Mouse (Mus musculus) stomach, embryonic 16.5 days (tissue): ENCODE measurements at regions not wholly inside any gene's neighbourhood (a gene's known extent, or its start where the extent isn't known, plus 50 kb on each side); places are given as distances from the start of the nearest gene placed in this dataset.

Experiments used
- ATAC-seq: fragments of 200-750 bp; cut with Nextera tagmentation; 2 replicates; pipeline ENCODE4 v1.8.0; 2017; ENCODE audit warnings: moderate number of reproducible peaks, moderate TSS enrichment; ENCODE audit not compliant: insufficient read depth, low FRiP score
- H3K27ac ChIP-seq: fragments of 300-500 bp; sonication (generic); 2 replicates; pipeline ENCODE4 v1.5.1; 2014; ENCODE audit warnings: low read length
- H3K27me3 ChIP-seq: fragments of 300-500 bp; sonication (generic); 2 replicates; pipeline ENCODE4 v1.6.1; 2014; ENCODE audit warnings: low read length, control low read depth, mixed read lengths; ENCODE audit not compliant: control insufficient read depth, insufficient read depth
- H3K36me3 ChIP-seq: fragments of 300-500 bp; sonication (generic); 2 replicates; pipeline ENCODE4 v1.6.1; 2014; ENCODE audit warnings: low read length; ENCODE audit not compliant: control insufficient read depth, insufficient read depth
- H3K4me1 ChIP-seq: fragments of 300-500 bp; sonication (generic); 2 replicates; pipeline ENCODE4 v1.6.1; 2014; ENCODE audit warnings: low read length, control low read depth, mixed read lengths; ENCODE audit not compliant: control insufficient read depth, insufficient read depth
- H3K4me2 ChIP-seq: fragments of 300-500 bp; sonication (generic); 2 replicates; pipeline ENCODE4 v1.6.1; 2014; ENCODE audit warnings: low read depth, low read length, mixed read lengths
- H3K4me3 ChIP-seq: fragments of 300-500 bp; sonication (generic); replicated peaks from 2 replicates; pipeline ENCODE4 v1.5.1; 2014; ENCODE audit warnings: mild to moderate bottlenecking, low read length
- H3K9ac ChIP-seq: fragments of 300-500 bp; sonication (generic); 2 replicates; pipeline ENCODE4 v1.6.1; 2014; ENCODE audit warnings: low read length
- H3K9me3 ChIP-seq: fragments of 300-500 bp; sonication (generic); replicated peaks from 2 replicates; pipeline ENCODE4 v1.6.1; 2016; ENCODE audit warnings: low read length, control low read depth; ENCODE audit not compliant: control insufficient read depth
- WGBS: fragments of 180-500 bp; shearing (Covaris S2); extraction: QIAGEN DNeasy Blood & Tissue Kit; methylation state at CpG from one replicate; pipeline ENCODE4 v1.1.7; 2014; 5-methylcytosine and 5-hydroxymethylcytosine counted together

- no peak overlapping the region for H3K4me3 ChIP-seq
- WGBS = 95% methylated on average over 7 of the region's 7 CpGs
- H3K4me2 ChIP-seq = no peak overlapping the region
- H3K27me3 ChIP-seq = no peaks in the 10 kb centered on the region
- H3K9ac ChIP-seq = no peak overlapping the region
- H3K27ac ChIP-seq = no peak overlapping the region
- no peaks in the 10 kb centered on the region for H3K36me3 ChIP-seq
- no peaks in the 10 kb centered on the region for H3K9me3 ChIP-seq
- no peak for ATAC-seq
- H3K4me1 ChIP-seq = no peaks in the 10 kb centered on the region
Observed at GRCm38 (mm10) chr13:42392701-42393100, 91.4 kb downstream of the Edn1 start.

GRCm38 (mm10) chr13:42394572-42394971 lies 93.3 kb downstream of the Edn1 start:
- no peaks in the 10 kb centered on the region for H3K27me3 ChIP-seq
- no peak overlapping the region for H3K27ac ChIP-seq
- H3K36me3 ChIP-seq = no peaks in the 10 kb centered on the region
- no peaks in the 10 kb centered on the region for H3K4me1 ChIP-seq
- H3K9ac ChIP-seq = no peak overlapping the region
- ATAC-seq = no peak
- no peaks in the 10 kb centered on the region for H3K9me3 ChIP-seq
- no peak overlapping the region for H3K4me3 ChIP-seq
- no peak overlapping the region for H3K4me2 ChIP-seq
- 68% methylated on average over 2 of the region's 2 CpGs for WGBS

GRCm38 (mm10) chr13:42401513-42401912 lies 100.2 kb downstream of the Edn1 start:
- Histone ChIP-seq H3K36me3 (no peaks in the 10 kb centered on the region), H3K27ac (no peak overlapping the region), H3K4me1 (no peaks in the 10 kb centered on the region), H3K9me3 (no peaks in the 10 kb centered on the region), H3K27me3 (no peaks in the 10 kb centered on the region), H3K9ac (no peak overlapping the region), H3K4me3 (no peak overlapping the region), H3K4me2 (no peak overlapping the region)
- 52% methylated on average over 2 of the region's 2 CpGs for WGBS
- ATAC-seq = no peak

- Histone ChIP-seq H3K36me3 (no peaks in the 10 kb centered on the region), H3K4me3 (no peak overlapping the region), H3K27me3 (no peaks in the 10 kb centered on the region), H3K4me1 (no peaks in the 10 kb centered on the region), H3K27ac (no peak overlapping the region), H3K9me3 (no peaks in the 10 kb centered on the region), H3K4me2 (no peak overlapping the region), H3K9ac (no peak overlapping the region)
- WGBS = 58% methylated on average over 3 of the region's 3 CpGs
- ATAC-seq = peak; percentile 50; the same call in 1 of the 2 replicates
Observed at GRCm38 (mm10) chr13:42403231-42404020, 102.2 kb downstream of the Edn1 start.

- H3K9ac ChIP-seq = no peak overlapping the region
- 88% methylated on average over 1 of the region's 1 CpGs for WGBS
Observed at GRCm38 (mm10) chr13:42412652-42413282, 111.5 kb downstream of the Edn1 start.

GRCm38 (mm10) chr13:42446921-42447320 lies 145.6 kb downstream of the Edn1 start:
- no peak overlapping the region for H3K4me2 ChIP-seq
- H3K27me3 ChIP-seq = no peaks in the 10 kb centered on the region
- ATAC-seq = no peak
- no peak overlapping the region for H3K4me3 ChIP-seq
- no peak overlapping the region for H3K27ac ChIP-seq
- H3K36me3 ChIP-seq = no peaks in the 10 kb centered on the region
- no peaks in the 10 kb centered on the region for H3K9me3 ChIP-seq
- H3K9ac ChIP-seq = no peak overlapping the region
- WGBS = 4% methylated on average over 1 of the region's 1 CpGs
- no peaks in the 10 kb centered on the region for H3K4me1 ChIP-seq

More at GRCm38 (mm10) chr13:42412652-42413282, 111.5 kb downstream of the Edn1 start:
- no peaks in the 10 kb centered on the region for H3K9me3 ChIP-seq
- no peaks in the 10 kb centered on the region for H3K36me3 ChIP-seq
- no peaks in the 10 kb centered on the region for H3K27me3 ChIP-seq
- no peak overlapping the region for H3K27ac ChIP-seq
- H3K4me3 ChIP-seq = no peak overlapping the region
- no peak overlapping the region for H3K4me2 ChIP-seq
- no peaks in the 10 kb centered on the region for H3K4me1 ChIP-seq
- ATAC-seq = no peak

- WGBS = 58% methylated on average over 5 of the region's 5 CpGs
- no peaks in the 10 kb centered on the region for H3K9me3 ChIP-seq
- H3K4me3 ChIP-seq = no peak overlapping the region
- no peak for ATAC-seq
- H3K36me3 ChIP-seq = no peaks in the 10 kb centered on the region
- no peak overlapping the region for H3K4me2 ChIP-seq
- no peaks in the 10 kb centered on the region for H3K27me3 ChIP-seq
- no peaks in the 10 kb centered on the region for H3K4me1 ChIP-seq
- H3K9ac ChIP-seq = no peak overlapping the region
- H3K27ac ChIP-seq = no peak overlapping the region
Observed at GRCm38 (mm10) chr13:42453665-42454064, 152.4 kb downstream of the Edn1 start.

- Histone ChIP-seq H3K9ac (no peak overlapping the region), H3K4me2 (no peak overlapping the region), H3K27ac (no peak overlapping the region), H3K27me3 (no peaks in the 10 kb centered on the region), H3K9me3 (no peaks in the 10 kb centered on the region), H3K36me3 (no peaks in the 10 kb centered on the region), H3K4me1 (no peaks in the 10 kb centered on the region), H3K4me3 (no peak overlapping the region)
- WGBS = 68% methylated on average over 3 of the region's 3 CpGs
- no peak for ATAC-seq
Observed at GRCm38 (mm10) chr13:42459892-42460291, 158.6 kb downstream of the Edn1 start.

- H3K9me3 ChIP-seq = no peaks in the 10 kb centered on the region
- H3K36me3 ChIP-seq = no peaks in the 10 kb centered on the region
- no peak overlapping the region for H3K9ac ChIP-seq
- H3K4me3 ChIP-seq = no peak overlapping the region
- no peak overlapping the region for H3K4me2 ChIP-seq
- WGBS = 82% methylated on average over 3 of the region's 3 CpGs
- H3K27ac ChIP-seq = no peak overlapping the region
- H3K27me3 ChIP-seq = no peaks in the 10 kb centered on the region
- no peak for ATAC-seq
- H3K4me1 ChIP-seq = no peaks in the 10 kb centered on the region
Observed at GRCm38 (mm10) chr13:42478825-42479224, 177.5 kb downstream of the Edn1 start.
